Mouse (Mus musculus): ENCODE measurements around the gene Fam174b.

Fam174b gene

GRCm38 (mm10) chr7:73740111-73741035, at the start of gene Fam174b:
Gene Fam174b (plus strand): TSS chr7:73740302.
- DNase-seq (ENCODE audit: extremely low spot score) = peak; percentile 79

- DNase-seq (ENCODE audit: extremely low spot score) = no peak
Measured at GRCm38 (mm10) chr7:73697092-73697491, 43.0 kb upstream of the Fam174b start.

GRCm38 (mm10) chr7:73704305-73704704, 35.8 kb upstream of the Fam174b start:
- DNase-seq (ENCODE audit: extremely low spot score) = no peak

- no peak for DNase-seq (ENCODE audit: extremely low spot score)
Measured at GRCm38 (mm10) chr7:73713506-73713905, 26.6 kb upstream of the Fam174b start.

GRCm38 (mm10) chr7:73715928-73716749, 24.0 kb upstream of the Fam174b start:
- peak; percentile 57 for DNase-seq (ENCODE audit: extremely low spot score)

GRCm38 (mm10) chr7:73716841-73717240, 23.3 kb upstream of the Fam174b start:
- DNase-seq (ENCODE audit: extremely low spot score) = no peak

GRCm38 (mm10) chr7:73718031-73718430, 22.1 kb upstream of the Fam174b start:
- DNase-seq (ENCODE audit: extremely low spot score) = no peak

- no peak for DNase-seq (ENCODE audit: extremely low spot score)
Measured at GRCm38 (mm10) chr7:73718497-73719007, 21.6 kb upstream of the Fam174b start.

- DNase-seq (ENCODE audit: extremely low spot score) = no peak
Measured at GRCm38 (mm10) chr7:73721046-73721445, 19.1 kb upstream of the Fam174b start.

GRCm38 (mm10) chr7:73721764-73722163, 18.3 kb upstream of the Fam174b start:
- no peak for DNase-seq (ENCODE audit: extremely low spot score)

GRCm38 (mm10) chr7:73729913-73730312, 10.2 kb upstream of the Fam174b start:
- no peak for DNase-seq (ENCODE audit: extremely low spot score)

- DNase-seq (ENCODE audit: extremely low spot score) = no peak
Measured at GRCm38 (mm10) chr7:73730430-73731022, 9.6 kb upstream of the Fam174b start.

- DNase-seq (ENCODE audit: extremely low spot score) = no peak
Measured at GRCm38 (mm10) chr7:73736046-73736445, 4.1 kb upstream of the Fam174b start.

- DNase-seq (ENCODE audit: extremely low spot score) = no peak
Measured at GRCm38 (mm10) chr7:73741392-73741791, 1.3 kb downstream of the Fam174b start.

GRCm38 (mm10) chr7:73741841-73742240, 1.7 kb downstream of the Fam174b start:
- no peak for DNase-seq (ENCODE audit: extremely low spot score)

GRCm38 (mm10) chr7:73743144-73743543, 3.0 kb downstream of the Fam174b start:
- no peak for DNase-seq (ENCODE audit: extremely low spot score)

GRCm38 (mm10) chr7:73743831-73744370, 3.8 kb downstream of the Fam174b start:
- no peak for DNase-seq (ENCODE audit: extremely low spot score)

GRCm38 (mm10) chr7:73745903-73746302, 5.8 kb downstream of the Fam174b start:
- DNase-seq (ENCODE audit: extremely low spot score) = no peak

- no peak for DNase-seq (ENCODE audit: extremely low spot score)
Measured at GRCm38 (mm10) chr7:73746836-73747235, 6.7 kb downstream of the Fam174b start.

GRCm38 (mm10) chr7:73747531-73747930, 7.4 kb downstream of the Fam174b start:
- DNase-seq (ENCODE audit: extremely low spot score) = no peak

- no peak for DNase-seq (ENCODE audit: extremely low spot score)
Measured at GRCm38 (mm10) chr7:73748437-73749108, 8.5 kb downstream of the Fam174b start.
